Mouse (Mus musculus): ENCODE measurements at regions not wholly inside any gene's neighbourhood (a gene's known extent, or its start where the extent isn't known, plus 50 kb on each side); places are given as distances from the start of the nearest gene placed in this dataset.

- DNase-seq (ENCODE audit: low read depth, low spot score): peak; percentile 89
These were observed 483.1 kb downstream of the Plcl1 start for GRCm38 (mm10) chr1:55888711-55889366.

DNA sequence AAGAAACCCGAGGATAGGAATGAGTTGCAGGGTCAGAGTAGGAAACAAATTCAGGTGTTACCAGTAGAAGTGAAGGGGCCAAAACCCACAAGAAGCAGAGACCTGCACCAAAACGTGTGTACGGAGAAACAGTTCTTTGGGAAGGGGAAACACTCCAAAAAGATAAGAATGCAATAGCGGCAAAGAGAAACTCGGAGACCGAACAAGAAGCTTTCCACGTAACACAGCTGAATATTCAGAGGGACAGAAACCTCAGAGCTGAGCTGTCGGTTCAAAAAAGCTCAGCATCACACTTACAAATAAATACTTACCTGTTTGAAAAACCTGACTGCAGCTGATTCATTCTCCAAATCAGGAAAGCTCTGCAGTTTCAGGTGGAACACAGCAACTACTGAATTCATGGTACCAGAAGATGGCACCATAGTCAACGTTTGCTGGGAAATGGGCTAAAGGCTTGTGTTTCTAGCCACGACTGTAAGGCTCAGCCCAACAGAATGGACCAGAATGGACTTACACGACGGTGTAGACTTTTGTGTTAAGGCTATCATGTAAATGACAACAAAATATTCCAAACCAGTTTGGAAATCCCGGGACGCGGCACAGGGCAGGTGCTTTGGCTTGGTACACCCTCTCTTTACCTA lies 484.9 kb downstream of the Plcl1 start:
- DNase-seq (ENCODE audit: low read depth, low spot score): no peak

DNA sequence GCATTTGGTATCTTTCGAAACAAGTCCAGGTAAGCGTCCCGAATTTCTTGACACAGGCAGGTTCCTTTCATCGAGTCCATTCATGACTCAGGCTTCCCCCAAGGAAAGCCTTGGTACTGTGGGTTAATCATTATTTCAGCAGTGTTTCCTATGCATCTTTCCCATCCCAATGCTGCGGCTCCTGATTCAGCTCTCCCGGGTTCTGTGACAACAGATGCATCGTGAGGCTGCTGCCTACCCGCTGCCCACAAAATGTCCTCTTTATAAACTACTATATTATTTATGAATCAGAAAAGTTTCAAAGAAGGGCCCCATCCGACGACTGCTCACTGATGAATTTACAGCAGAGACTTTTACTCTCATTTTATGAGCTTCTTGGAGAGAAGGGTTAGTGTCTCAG lies 486.2 kb downstream of the Plcl1 start:
- no peak for DNase-seq (ENCODE audit: low read depth, low spot score)

DNA sequence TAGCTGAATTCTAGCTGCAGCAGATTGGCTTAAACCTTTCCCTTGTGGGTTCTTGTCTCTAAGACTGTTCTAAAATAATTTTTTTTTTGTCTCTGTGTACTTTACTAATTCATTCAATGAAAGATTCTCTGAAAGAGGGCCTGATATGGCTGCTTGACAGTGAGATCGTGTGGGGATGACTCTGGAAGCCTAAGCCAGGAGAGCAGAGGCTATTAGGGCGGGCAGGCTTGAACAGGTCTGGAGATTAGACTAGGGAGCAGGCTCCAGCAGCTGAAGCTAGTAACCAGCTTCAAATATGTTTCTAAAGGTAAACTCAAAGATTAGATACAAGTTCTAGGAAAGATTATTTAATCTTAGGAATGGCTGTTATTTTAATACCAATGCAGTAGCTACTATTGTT lies 491.9 kb downstream of the Plcl1 start:
- DNase-seq (ENCODE audit: low read depth, low spot score): no peak

DNA sequence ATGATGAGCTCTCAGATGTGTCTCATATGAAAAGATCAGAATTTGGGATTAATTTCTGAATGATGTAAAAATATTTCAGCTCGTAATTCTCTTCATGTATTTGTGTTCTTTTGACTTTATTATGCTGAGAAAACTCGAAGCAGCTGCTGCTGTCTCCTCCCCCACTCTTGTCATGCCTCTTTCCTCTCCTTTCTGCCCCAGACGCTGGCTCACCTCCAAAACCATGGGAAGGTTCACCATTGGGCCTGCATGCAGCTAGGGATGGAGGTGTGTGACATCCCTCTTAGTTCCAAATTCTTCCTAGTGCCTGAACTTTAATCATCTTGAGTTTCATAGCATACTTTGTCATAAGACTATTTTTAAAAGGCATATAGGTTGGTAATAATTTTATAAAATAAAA lies 492.3 kb downstream of the Plcl1 start:
- DNase-seq (ENCODE audit: low read depth, low spot score): no peak

DNA sequence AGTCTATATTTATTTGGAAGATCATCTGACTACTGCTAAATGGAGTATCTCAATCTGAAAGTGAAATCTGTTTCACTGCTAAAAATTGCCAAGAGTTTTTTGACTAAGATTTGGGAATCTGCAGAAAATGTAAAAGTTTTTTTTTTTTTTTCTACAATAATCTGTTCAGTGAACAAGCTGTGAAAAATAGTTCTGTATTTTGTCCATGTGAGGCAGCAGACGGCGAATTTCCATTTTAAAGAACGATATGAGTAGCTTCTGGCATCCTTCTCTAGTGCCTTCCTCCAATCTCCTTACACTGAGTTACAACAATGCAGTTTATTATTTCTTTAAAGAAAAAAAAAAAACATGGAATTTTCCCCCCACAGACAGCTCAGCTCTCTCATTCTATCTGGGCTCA lies 494.3 kb downstream of the Plcl1 start:
- DNase-seq (ENCODE audit: low read depth, low spot score): no peak

DNA sequence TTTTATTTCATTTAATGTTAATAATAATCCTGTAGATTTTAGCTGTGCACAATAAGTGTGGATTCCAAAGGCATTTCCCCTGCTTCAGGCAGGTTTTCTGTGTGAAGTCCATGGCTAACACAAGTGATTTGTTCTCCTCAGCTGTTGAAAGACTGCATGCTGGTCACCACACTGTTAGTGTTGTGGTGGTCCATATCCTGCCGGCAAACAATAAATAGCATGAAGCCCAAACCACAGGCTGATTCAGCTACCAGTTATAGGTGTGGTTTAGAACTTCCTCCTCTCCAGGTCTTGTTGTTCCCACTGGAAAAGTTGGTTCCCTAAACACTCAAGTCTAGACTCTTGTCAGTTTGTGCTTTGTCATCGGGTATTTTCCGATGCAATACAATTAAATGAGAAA lies 497.5 kb downstream of the Plcl1 start:
- no peak for DNase-seq (ENCODE audit: low read depth, low spot score)

DNA sequence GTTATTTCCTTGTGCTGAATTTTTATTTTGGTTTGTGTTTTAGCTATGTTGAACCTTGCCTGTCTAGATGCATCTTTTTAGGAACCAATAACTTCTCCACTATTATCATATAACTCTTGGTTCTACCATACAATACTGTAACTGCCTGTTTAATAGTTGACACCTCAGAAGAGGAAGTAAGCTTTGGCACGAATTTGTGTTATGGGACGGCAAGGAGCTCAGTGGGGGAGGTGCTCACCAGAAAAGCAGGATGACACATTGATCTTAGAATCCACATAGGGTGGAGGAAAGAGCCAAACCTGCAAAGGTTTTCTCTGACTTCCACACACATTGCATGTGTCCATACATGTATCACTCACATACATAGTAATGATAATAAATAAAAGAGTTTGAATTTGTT lies 498.9 kb downstream of the Plcl1 start:
- DNase-seq (ENCODE audit: low read depth, low spot score): no peak

DNA sequence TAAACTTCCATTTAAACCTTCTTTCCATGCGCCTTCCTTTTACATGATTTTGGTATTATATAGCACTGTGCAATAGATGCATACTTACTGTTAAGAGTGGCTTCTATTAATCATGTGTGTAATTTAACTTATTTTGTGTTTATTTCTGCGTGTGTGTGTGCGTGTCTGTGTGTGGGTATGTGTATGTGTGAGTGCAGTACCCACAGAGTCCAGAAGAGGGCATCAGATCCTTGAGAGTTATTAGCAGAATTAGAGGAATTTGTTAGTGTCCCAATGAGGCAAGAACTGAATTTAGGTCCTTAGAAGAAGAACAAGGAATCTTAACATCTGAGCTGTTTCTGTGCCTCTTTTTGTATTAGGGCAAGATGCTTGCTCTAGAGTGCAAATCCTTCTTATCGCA lies 499.5 kb downstream of the Plcl1 start:
- no peak for DNase-seq (ENCODE audit: low read depth, low spot score)

GRCm38 (mm10) chr1:55910024-55910423 lies 504.3 kb downstream of the Plcl1 start:
- DNase-seq (ENCODE audit: low read depth, low spot score): no peak

DNA sequence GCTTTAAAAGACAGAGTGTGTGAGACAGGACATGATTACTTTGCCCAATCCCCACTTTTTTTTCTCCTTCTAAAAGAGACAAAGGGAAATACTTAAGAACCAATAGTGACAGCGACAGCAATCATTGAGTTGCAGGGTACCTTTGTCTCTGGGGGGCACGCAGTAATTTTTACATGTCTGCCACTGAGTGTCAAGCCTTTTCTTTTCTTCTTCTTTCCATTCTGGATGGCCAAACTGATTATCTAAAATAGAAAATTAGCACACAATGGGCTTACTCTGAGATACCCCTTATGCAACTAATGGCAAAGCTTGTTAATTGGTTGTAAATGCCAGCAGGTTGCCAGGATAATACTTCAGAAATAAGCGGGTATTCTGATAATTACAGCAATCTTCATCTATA lies 508.6 kb downstream of the Plcl1 start:
- DNase-seq (ENCODE audit: low read depth, low spot score): peak; percentile 14

GRCm38 (mm10) chr1:55915940-55916339 lies 510.2 kb downstream of the Plcl1 start:
- no peak for DNase-seq (ENCODE audit: low read depth, low spot score)

- no peak for DNase-seq (ENCODE audit: low read depth, low spot score)
These were observed 513.8 kb downstream of the Plcl1 start for GRCm38 (mm10) chr1:55919516-55919915.

DNA sequence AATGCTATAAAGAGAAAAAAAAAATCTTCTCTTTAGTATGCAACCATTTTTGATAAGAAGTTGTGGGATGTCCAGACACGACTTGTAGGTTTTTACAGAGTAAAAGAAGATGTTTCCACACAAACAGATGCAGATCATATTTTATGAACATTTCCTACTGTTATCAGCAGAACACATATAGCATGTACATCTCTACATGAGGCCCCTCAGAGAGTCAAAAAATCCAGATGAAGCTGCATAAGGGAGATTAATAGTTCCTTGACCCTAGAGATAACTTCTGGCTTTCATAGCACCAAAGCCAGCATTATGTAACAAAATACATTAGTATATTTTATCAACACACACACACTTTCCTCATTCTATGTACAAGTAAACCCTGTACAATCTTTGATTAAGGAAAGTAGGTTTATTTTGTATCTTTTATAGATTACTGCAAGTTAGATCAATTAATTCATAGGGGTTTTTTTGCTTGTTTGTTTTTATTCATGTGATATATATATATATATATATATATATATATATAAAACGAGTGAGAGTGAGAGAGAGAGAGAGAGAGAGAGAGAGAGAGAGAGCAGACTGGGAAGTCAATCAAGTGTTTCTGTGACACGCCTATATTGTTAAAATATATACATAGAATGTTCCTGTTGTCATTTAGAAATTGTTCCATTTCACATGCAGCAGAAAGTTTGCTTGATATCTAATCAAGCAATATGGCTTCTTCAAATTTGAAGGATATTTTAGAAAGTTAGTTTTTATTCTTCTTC lies 541.2 kb downstream of the Plcl1 start:
- no peak for DNase-seq (ENCODE audit: low read depth, low spot score)

GRCm38 (mm10) chr1:55947618-55948283 lies 542.0 kb downstream of the Plcl1 start:
- DNase-seq (ENCODE audit: low read depth, low spot score): no peak

DNA sequence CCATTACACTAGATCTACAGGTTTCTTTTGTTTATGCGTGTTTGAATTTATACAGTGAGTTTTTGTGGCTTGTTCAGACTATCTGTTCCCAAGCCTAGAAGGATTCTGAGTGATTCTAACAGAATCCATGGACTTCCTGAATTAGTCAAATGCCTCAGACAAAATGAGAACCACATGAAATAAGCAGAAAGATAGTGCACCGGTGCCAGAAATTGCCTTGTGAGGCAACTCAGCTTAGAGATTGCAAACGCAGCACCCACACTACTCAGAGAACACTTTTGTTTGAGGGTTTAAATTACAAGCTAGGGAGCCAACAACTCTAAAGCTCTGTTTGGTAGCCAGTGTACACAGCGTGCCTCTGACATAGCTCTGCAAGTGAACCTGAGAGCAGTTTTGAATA lies 543.9 kb downstream of the Plcl1 start:
- no peak for DNase-seq (ENCODE audit: low read depth, low spot score)

GRCm38 (mm10) chr1:55957804-55958445 lies 552.2 kb downstream of the Plcl1 start:
- no peak for DNase-seq (ENCODE audit: low read depth, low spot score)

DNA sequence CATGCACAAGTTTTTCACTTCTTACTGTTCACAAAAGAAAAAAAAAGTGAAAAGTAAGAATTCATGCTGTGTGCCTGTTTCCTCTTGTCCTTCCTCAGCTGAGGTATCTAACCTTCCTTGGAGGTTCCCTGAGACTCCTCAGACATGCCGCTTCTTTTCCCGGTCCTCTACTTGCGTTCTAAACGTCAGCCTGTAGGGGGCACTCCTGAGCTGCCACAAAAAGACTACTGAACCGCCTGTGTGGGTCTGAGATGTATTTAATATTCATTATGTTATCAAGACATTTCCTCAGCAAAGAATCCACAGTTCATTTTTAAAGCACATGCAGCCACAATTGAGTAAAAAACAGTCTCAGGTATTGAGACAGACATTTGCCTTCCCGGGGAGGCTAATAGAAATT lies 554.6 kb downstream of the Plcl1 start:
- DNase-seq (ENCODE audit: low read depth, low spot score): peak; percentile 51

GRCm38 (mm10) chr1:55963867-55964266 lies 558.1 kb downstream of the Plcl1 start:
- DNase-seq (ENCODE audit: low read depth, low spot score): no peak

GRCm38 (mm10) chr1:55966273-55966672 lies 560.6 kb downstream of the Plcl1 start:
- DNase-seq (ENCODE audit: low read depth, low spot score): no peak

DNA sequence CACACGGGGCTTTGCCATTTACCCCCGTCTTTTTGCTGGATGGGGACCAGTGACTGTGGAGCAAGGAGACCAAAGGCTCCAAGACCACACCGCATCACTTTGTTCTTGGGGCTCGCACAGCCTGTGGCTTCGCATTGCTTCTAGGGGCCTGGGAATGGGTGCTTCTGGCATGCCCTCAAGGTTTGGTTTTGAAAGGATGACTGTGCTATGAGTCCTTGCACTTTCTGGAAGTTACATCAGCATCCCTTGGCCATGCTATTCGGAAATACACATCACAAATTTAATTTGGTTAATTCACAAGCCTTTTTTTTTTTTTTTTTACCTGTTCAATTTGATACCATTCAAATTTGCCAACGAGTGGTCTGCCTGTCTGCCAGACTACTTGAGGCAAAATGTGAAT lies 562.1 kb downstream of the Plcl1 start:
- no peak for DNase-seq (ENCODE audit: low read depth, low spot score)

DNA sequence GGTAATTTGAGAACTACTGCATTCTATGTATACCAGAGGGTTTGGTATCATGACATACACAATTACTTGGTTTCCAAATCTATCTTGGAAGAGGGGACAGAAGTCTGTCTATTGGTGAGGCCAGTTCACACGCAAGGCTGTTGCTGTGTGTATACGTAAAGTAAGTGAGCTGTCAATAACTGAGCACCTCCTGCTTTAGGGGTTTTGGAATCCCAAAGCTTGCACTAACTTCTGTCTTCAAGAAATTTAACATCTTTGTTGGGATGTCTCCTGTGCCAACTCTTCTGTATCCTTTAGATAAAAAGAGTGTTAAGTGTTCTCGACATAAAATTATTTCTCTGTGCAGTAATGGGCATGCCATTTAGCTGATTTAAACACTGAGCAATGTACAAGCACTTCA lies 572.1 kb downstream of the Plcl1 start:
- no peak for DNase-seq (ENCODE audit: low read depth, low spot score)

All from retina, postnatal 7 days (tissue).